In genomic region chr17:6777061-6777460, GRCm38 (mm10) we compare ENCODE assay signal across 15 mouse cellular contexts. TPM values are rescaled to one million over a fixed set of nuclear protein-coding genes. Genes with fewer than 3 reads are reported as not detected.
DNase-seq lines count a peak whose midpoint lies in the region; ATAC-seq and TF ChIP-seq lines count a peak whose summit lies in the region.
"Had no signal": no experiment of that assay in that cellular context is flagged by ENCODE, and none has a peak within 500 bp of the region (broad histone marks: within the 10 kb centered on the region; RNA-seq: fewer than 3 reads in every experiment).

No protein-coding gene starts in this region.

- peak overlapping the region; percentile 76; the same call in 1 of the 2 replicates for H3K27ac ChIP-seq in hindbrain, embryonic 10.5 days
- no peak overlapping the region for H3K27ac ChIP-seq in hindbrain, postnatal 0 days
- H3K27ac ChIP-seq in midbrain, embryonic 10.5 days (replicated peaks) = peak overlapping the region; percentile 57; the same call in 1 of the 2 replicates
- no peak overlapping the region for H3K27ac ChIP-seq in midbrain, embryonic 16.5 days (ENCODE audit: low read length)
- H3K27ac ChIP-seq in bone marrow, adult 2 months (ENCODE audit: control insufficient read depth, insufficient read depth, low read depth, low read length, poor library complexity) = peak overlapping the region; percentile 19; the same call in 1 of the 2 replicates
- H3K27ac ChIP-seq in stomach, embryonic 16.5 days (ENCODE audit: low read length) = peak overlapping the region; percentile 56
- H3K27ac ChIP-seq: midbrain, embryonic 12.5 days had no signal

- TF ChIP-seq CTCF in hindbrain, postnatal 0 days (IDR thresholded peaks at IDR 0.05; ENCODE audit: low read depth) = no peak
- TF ChIP-seq CTCF in bone marrow, adult 2 months (IDR thresholded peaks at IDR 0.05; ENCODE audit: control insufficient read depth, insufficient read depth, low read length) = no peak

- TF ChIP-seq POLR2A in bone marrow, adult 2 months (IDR thresholded peaks at IDR 0.05; ENCODE audit: borderline replicate concordance, control insufficient read depth, low read depth, low read length) = no peak

- H3K4me2 ChIP-seq in hindbrain, postnatal 0 days (ENCODE audit: low read depth, low read length) = no peak overlapping the region
- no peak overlapping the region for H3K4me2 ChIP-seq in midbrain, embryonic 16.5 days (ENCODE audit: low read length)
- H3K4me2 ChIP-seq in stomach, embryonic 16.5 days (ENCODE audit: low read depth, low read length) = peak overlapping the region; percentile 93
- H3K4me2 ChIP-seq: midbrain, embryonic 12.5 days had no signal

- H3K4me3 ChIP-seq in hindbrain, embryonic 10.5 days = no peak overlapping the region
- H3K4me3 ChIP-seq in hindbrain, postnatal 0 days (ENCODE audit: low read length) = no peak overlapping the region
- no peak overlapping the region for H3K4me3 ChIP-seq in midbrain, embryonic 10.5 days
- H3K4me3 ChIP-seq in midbrain, embryonic 16.5 days (ENCODE audit: low read depth, low read length) = no peak overlapping the region
- no peak overlapping the region for H3K4me3 ChIP-seq in bone marrow, adult 2 months (replicated peaks; ENCODE audit: control insufficient read depth, low read depth, low read length)
- H3K4me3 ChIP-seq in stomach, embryonic 16.5 days (replicated peaks; ENCODE audit: low read length) = peak overlapping the region; percentile 17; the same call in 1 of the 2 replicates
- H3K4me3 ChIP-seq: midbrain, embryonic 12.5 days had no signal

- H3K9ac ChIP-seq in hindbrain, postnatal 0 days (replicated peaks; ENCODE audit: low read length) = no peak overlapping the region
- no peak overlapping the region for H3K9ac ChIP-seq in midbrain, embryonic 16.5 days (ENCODE audit: low read depth, low read length)
- H3K9ac ChIP-seq in stomach, embryonic 16.5 days (ENCODE audit: low read length) = 0 out of 2 replicates have a peak overlapping the region, but pooled peaks have one; percentile 26
- H3K9ac ChIP-seq: midbrain, embryonic 12.5 days had no signal

- peaks cover 27% of the 10 kb centered on the region for H3K27me3 ChIP-seq in hindbrain, embryonic 10.5 days (ENCODE audit: insufficient read depth, poor library complexity, severe bottlenecking)
- no peaks in the 10 kb centered on the region for H3K27me3 ChIP-seq in hindbrain, postnatal 0 days (ENCODE audit: insufficient read depth, low read length)
- peaks cover 31% of the 10 kb centered on the region for H3K27me3 ChIP-seq in midbrain, embryonic 10.5 days (ENCODE audit: low read depth, poor library complexity, severe bottlenecking)
- peaks cover 19% of the 10 kb centered on the region for H3K27me3 ChIP-seq in midbrain, embryonic 16.5 days (ENCODE audit: control insufficient read depth, insufficient read depth, low read depth, low read length)
- no peaks in the 10 kb centered on the region for H3K27me3 ChIP-seq in stomach, embryonic 16.5 days (ENCODE audit: control insufficient read depth, insufficient read depth, low read length)
- H3K27me3 ChIP-seq: Patski had no signal

- WGBS in hindbrain, embryonic 10.5 days = 75% methylated on average over 6 of the region's 6 CpGs
- WGBS in hindbrain, postnatal 0 days = 69% methylated on average over 6 of the region's 6 CpGs
- 78% methylated on average over 6 of the region's 6 CpGs for WGBS in midbrain, embryonic 10.5 days
- WGBS in midbrain, embryonic 16.5 days = 76% methylated on average over 6 of the region's 6 CpGs
- 79% methylated on average over 6 of the region's 6 CpGs for WGBS in bone marrow, adult 2 months
- 55% methylated on average over 6 of the region's 6 CpGs for WGBS in stomach, embryonic 16.5 days

- no peak for ATAC-seq in hindbrain, postnatal 0 days
- ATAC-seq in midbrain, embryonic 16.5 days = no peak
- no peak for ATAC-seq in stomach, embryonic 16.5 days (ENCODE audit: insufficient read depth, low FRiP score)
- ATAC-seq: hindbrain, embryonic 16.5 days; Patski had no signal

- H3K4me1 ChIP-seq in hindbrain, embryonic 10.5 days (replicated peaks) = peaks cover 79% of the 10 kb centered on the region
- peaks cover 14% of the 10 kb centered on the region; the same call in 1 of the 2 replicates for H3K4me1 ChIP-seq in hindbrain, postnatal 0 days (ENCODE audit: insufficient read depth, low read length)
- H3K4me1 ChIP-seq in midbrain, embryonic 10.5 days = peaks cover 68% of the 10 kb centered on the region
- H3K4me1 ChIP-seq in midbrain, embryonic 16.5 days (ENCODE audit: control insufficient read depth, insufficient read depth, low read length) = peaks cover 11% of the 10 kb centered on the region
- H3K4me1 ChIP-seq in bone marrow, adult 2 months (ENCODE audit: control insufficient read depth, insufficient read depth, low read length) = peaks cover 5% of the 10 kb centered on the region
- H3K4me1 ChIP-seq in stomach, embryonic 16.5 days (ENCODE audit: control insufficient read depth, insufficient read depth, low read length) = peaks cover 24% of the 10 kb centered on the region

- no peaks in the 10 kb centered on the region for H3K36me3 ChIP-seq in hindbrain, embryonic 10.5 days
- H3K36me3 ChIP-seq in hindbrain, postnatal 0 days (ENCODE audit: insufficient read depth, low read length) = no peaks in the 10 kb centered on the region
- no peaks in the 10 kb centered on the region for H3K36me3 ChIP-seq in midbrain, embryonic 10.5 days
- no peaks in the 10 kb centered on the region for H3K36me3 ChIP-seq in midbrain, embryonic 16.5 days (ENCODE audit: control insufficient read depth, insufficient read depth, low read length)
- H3K36me3 ChIP-seq in stomach, embryonic 16.5 days (ENCODE audit: control insufficient read depth, insufficient read depth, low read length) = no peaks in the 10 kb centered on the region
- H3K36me3 ChIP-seq: midbrain, embryonic 12.5 days had no signal

- DNase-seq in hindbrain, embryonic 10.5 days (ENCODE audit: low spot score) = no peak
- DNase-seq in hindbrain, postnatal 0 days (ENCODE audit: low spot score) = no peak
- DNase-seq in midbrain, embryonic 10.5 days (ENCODE audit: low spot score) = no peak
- no peak for DNase-seq in adipocyte (ENCODE audit: low spot score)
- DNase-seq in adrenal gland, postnatal 14 days = no peak
- DNase-seq: cerebellum, adult 9-11 months; gastrocnemius, postnatal 36 days; heart, postnatal 10 days; liver had no signal

- H3K9me3 ChIP-seq in hindbrain, embryonic 10.5 days = no peaks in the 10 kb centered on the region
- no peaks in the 10 kb centered on the region for H3K9me3 ChIP-seq in hindbrain, postnatal 0 days (ENCODE audit: low read length)
- no peaks in the 10 kb centered on the region for H3K9me3 ChIP-seq in midbrain, embryonic 10.5 days (replicated peaks)
- no peaks in the 10 kb centered on the region for H3K9me3 ChIP-seq in midbrain, embryonic 16.5 days (replicated peaks; ENCODE audit: control insufficient read depth, low read length, poor library complexity, severe bottlenecking)
- no peaks in the 10 kb centered on the region for H3K9me3 ChIP-seq in stomach, embryonic 16.5 days (replicated peaks; ENCODE audit: control insufficient read depth, low read length)
- H3K9me3 ChIP-seq: midbrain, embryonic 12.5 days had no signal

RNA-seq across cellular contexts. Expression of gene Ezr, which starts 5.5 kb away (rescaled TPM):
- 85.2 and 99.4 TPM in 2 replicates for polyA plus RNA-seq in hindbrain, embryonic 10.5 days (2016; fragmentation: Nextera tagmentation; extraction: Ambion mirVana)
- total RNA-seq in hindbrain, postnatal 0 days (2014; rRNA removed) = 44.7 and 52.6 TPM in 2 replicates
- 62.4 and 72.7 TPM in 2 replicates for polyA plus RNA-seq in hindbrain, postnatal 0 days (2015; fragmentation: Nextera tagmentation; extraction: Ambion mirVana)
- polyA plus RNA-seq in midbrain, embryonic 10.5 days (2016; fragmentation: Nextera tagmentation; extraction: Ambion mirVana) = 54.9 and 56.7 TPM in 2 replicates
- polyA plus RNA-seq in midbrain, embryonic 16.5 days (2015; fragmentation: Nextera tagmentation; extraction: Ambion mirVana) = 31.9 and 36.8 TPM in 2 replicates
- 71.7 and 82.0 TPM in 2 replicates for polyA plus RNA-seq in bone marrow, adult 2 months (2011; ENCODE audit: insufficient read depth, insufficient read length, low replicate concordance, missing spikeins)
- polyA plus RNA-seq in stomach, embryonic 16.5 days (2015; fragmentation: Nextera tagmentation; extraction: Ambion mirVana) = 266 and 335 TPM in 2 replicates
- total RNA-seq in adrenal gland, postnatal 14 days (2021) = 23.6 and 30.5 TPM in 2 replicates

Comparison
In these comparisons a context has a peak if more than half of its experiments do, and no peak if none do; other contexts are left out.
1. H3K27ac ChIP-seq: peak in hindbrain, embryonic 10.5 days (single experiment), midbrain, embryonic 10.5 days (single experiment), bone marrow, adult 2 months (single experiment) and stomach, embryonic 16.5 days (single experiment); none in hindbrain, postnatal 0 days (single experiment) and midbrain, embryonic 16.5 days (single experiment).